Mouse (Mus musculus) testis, adult 2 months (tissue): ENCODE measurements around the gene Prpf38b.

ENCODE experiments used
- CTCF ChIP-seq: fragments of 200-500 bp; IDR thresholded peaks from 2 replicates; pipeline ENCODE4 v1.5.1; 2012; ENCODE audit warnings: low read depth, mild to moderate bottlenecking, inconsistent platforms, low read length, moderate library complexity; ENCODE audit not compliant: control insufficient read depth, insufficient read depth, insufficient replicate concordance
- POLR2A ChIP-seq: fragments of 200-500 bp; IDR thresholded peaks from 2 replicates; pipeline ENCODE4 v1.6.1; 2012; ENCODE audit warnings: low read depth, mild to moderate bottlenecking, inconsistent platforms, low read length, moderate library complexity; ENCODE audit not compliant: control insufficient read depth

- TF ChIP-seq POLR2A, result no peak
- no peak for TF ChIP-seq CTCF
Observed at GRCm38 (mm10) chr3:108900681-108901080, 10.8 kb downstream of the Prpf38b start.
